Mouse (Mus musculus): ENCODE measurements around the gene Crhr2. TPM values are rescaled to one million over a fixed set of nuclear protein-coding genes. Genes with fewer than 3 reads are reported as not detected.
A peak's percentile ranks its signal among the peaks of the same experiment; 100 is the strongest.

Gene Crhr2
- polyA plus RNA-seq, 1 experiment from 2014 or later: 1.2 TPM

DNA sequence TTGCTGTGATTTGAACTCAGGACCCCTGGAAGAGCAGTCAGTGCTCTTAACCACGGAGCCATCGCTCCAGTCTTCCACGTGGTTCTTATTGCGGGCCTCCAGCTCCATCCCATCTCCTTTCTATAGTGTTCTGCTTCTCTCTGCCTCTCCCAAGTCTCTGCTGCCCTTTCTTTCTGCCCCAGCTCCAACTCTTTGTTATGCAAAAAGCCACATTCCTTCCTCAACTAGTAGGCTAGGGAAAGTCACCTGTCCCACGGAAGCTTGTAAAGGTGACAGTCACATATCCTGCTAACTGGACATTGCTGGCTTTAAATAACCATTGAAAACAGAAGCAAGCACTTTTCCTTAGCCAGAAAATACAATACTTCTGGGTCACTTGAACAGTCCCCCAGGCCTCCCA lies 37.0 kb upstream of the Crhr2 start:
- ATAC-seq (ENCODE audit: low read depth): no peak
- H3K9ac ChIP-seq (replicated peaks; ENCODE audit: low read depth, low read length): no peak overlapping the region
- peaks cover 36% of the 10 kb centered on the region for H3K27me3 ChIP-seq (ENCODE audit: control insufficient read depth, insufficient read depth, low read length)
- WGBS: 57% methylated on average over 5 of the region's 5 CpGs
- H3K4me1 ChIP-seq (ENCODE audit: control insufficient read depth, insufficient read depth, low read length): no peaks in the 10 kb centered on the region
- no peaks in the 10 kb centered on the region for H3K36me3 ChIP-seq (ENCODE audit: control insufficient read depth, insufficient read depth, low read length)
- H3K4me2 ChIP-seq (ENCODE audit: low read depth, low read length): no peak overlapping the region
- no peaks in the 10 kb centered on the region for H3K9me3 ChIP-seq (ENCODE audit: control insufficient read depth, low read length)
- H3K4me3 ChIP-seq (ENCODE audit: low read depth, low read length): no peak overlapping the region
- H3K27ac ChIP-seq (ENCODE audit: low read depth, low read length): no peak overlapping the region

- Histone ChIP-seq H3K36me3 (ENCODE audit: control insufficient read depth, insufficient read depth, low read length) (no peaks in the 10 kb centered on the region), H3K9me3 (ENCODE audit: control insufficient read depth, low read length) (no peaks in the 10 kb centered on the region), H3K4me1 (ENCODE audit: control insufficient read depth, insufficient read depth, low read length) (no peaks in the 10 kb centered on the region), H3K4me2 (ENCODE audit: low read depth, low read length) (no peak overlapping the region), H3K4me3 (ENCODE audit: low read depth, low read length) (no peak overlapping the region), H3K27me3 (ENCODE audit: control insufficient read depth, insufficient read depth, low read length) (peaks cover 41% of the 10 kb centered on the region), H3K9ac (replicated peaks; ENCODE audit: low read depth, low read length) (no peak overlapping the region), H3K27ac (ENCODE audit: low read depth, low read length) (no peak overlapping the region)
- 59% methylated on average over 7 of the region's 7 CpGs for WGBS
- peak; percentile 65; the same call in 1 of the 2 replicates for ATAC-seq (ENCODE audit: low read depth)
Observed at GRCm38 (mm10) chr6:55166777-55167463, 34.1 kb upstream of the Crhr2 start.

DNA sequence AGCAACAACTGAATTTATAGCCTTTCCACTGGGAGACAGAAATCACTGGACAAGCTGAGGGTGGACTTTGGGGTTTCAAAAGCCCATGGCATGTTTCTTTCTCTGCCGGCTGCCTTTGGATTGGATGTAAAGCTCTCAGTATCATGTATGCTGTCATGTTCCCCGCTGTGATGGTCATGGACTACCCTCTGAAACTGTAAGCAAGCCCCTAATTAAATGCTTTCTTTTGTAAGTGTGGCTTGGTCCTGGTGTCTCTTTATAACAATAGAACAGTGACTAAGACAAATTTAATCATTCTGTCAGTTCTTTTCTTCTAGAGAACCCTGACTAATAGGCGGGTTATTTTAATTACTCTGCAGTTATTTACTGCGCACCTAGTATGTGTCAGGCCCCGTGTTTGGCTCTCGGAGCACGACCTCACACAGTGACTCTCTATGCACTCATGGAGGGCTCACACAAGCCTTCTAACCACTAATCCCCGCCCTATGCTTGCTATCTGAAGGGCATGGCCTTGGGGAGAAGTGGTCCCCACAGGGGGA lies 30.3 kb upstream of the Crhr2 start:
- Histone ChIP-seq H3K27me3 (ENCODE audit: control insufficient read depth, insufficient read depth, low read length) (peaks cover 49% of the 10 kb centered on the region), H3K4me1 (ENCODE audit: control insufficient read depth, insufficient read depth, low read length) (no peaks in the 10 kb centered on the region), H3K9me3 (ENCODE audit: control insufficient read depth, low read length) (no peaks in the 10 kb centered on the region), H3K9ac (replicated peaks; ENCODE audit: low read depth, low read length) (no peak overlapping the region), H3K4me3 (ENCODE audit: low read depth, low read length) (no peak overlapping the region), H3K36me3 (ENCODE audit: control insufficient read depth, insufficient read depth, low read length) (no peaks in the 10 kb centered on the region), H3K4me2 (ENCODE audit: low read depth, low read length) (no peak overlapping the region), H3K27ac (ENCODE audit: low read depth, low read length) (no peak overlapping the region)
- 30% methylated on average over 8 of the region's 8 CpGs for WGBS
- no peak for ATAC-seq (ENCODE audit: low read depth)

DNA sequence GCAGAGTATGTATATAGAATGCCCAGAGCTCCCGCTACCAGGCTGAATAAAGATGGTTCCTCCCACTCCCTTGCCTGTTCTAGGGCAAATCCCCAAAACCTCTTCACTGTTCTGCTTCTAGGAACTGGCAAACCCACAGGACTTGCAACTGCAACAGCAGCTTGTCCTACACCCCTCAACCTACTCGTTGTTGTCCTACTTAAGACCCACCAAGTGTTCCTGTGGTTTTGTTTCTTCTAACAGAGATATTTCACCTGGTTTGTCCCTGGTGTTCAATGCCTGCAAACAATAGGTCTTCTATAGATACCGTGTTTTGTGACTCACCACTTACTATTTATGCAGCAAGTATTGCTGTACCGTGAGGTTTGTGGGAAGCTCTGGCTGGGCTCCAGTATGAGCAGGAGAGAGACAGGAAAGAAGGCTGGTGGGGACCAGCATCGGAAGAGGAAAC lies 28.5 kb upstream of the Crhr2 start:
- WGBS: 83% methylated on average over 5 of the region's 5 CpGs

DNA sequence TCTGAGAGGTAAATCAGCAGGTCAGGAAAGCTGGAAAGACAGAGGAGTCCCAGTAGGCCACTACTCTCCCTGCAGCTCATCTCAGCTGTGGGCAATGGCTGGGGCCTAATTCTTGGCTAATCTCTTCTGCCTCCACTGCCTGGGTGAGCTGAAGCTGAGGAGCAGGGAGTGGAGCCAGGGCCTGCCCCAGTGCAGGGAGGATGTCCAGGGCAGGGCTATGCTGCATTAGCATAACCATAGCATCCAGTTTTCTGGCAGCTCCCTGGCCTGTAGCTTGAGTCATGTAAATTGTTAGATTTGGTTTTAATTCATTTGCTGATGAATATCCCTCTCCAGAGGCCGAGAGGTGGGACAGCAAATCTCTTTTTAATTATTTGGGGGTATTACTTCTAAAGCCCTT lies 26.4 kb upstream of the Crhr2 start:
- Histone ChIP-seq H3K4me1 (ENCODE audit: control insufficient read depth, insufficient read depth, low read length) (no peaks in the 10 kb centered on the region), H3K27me3 (ENCODE audit: control insufficient read depth, insufficient read depth, low read length) (peaks cover 34% of the 10 kb centered on the region)

More for the DNA sequence above, 28.5 kb upstream of the Crhr2 start:
- Histone ChIP-seq H3K4me1 (ENCODE audit: control insufficient read depth, insufficient read depth, low read length) (no peaks in the 10 kb centered on the region), H3K27ac (ENCODE audit: low read depth, low read length) (no peak overlapping the region), H3K27me3 (ENCODE audit: control insufficient read depth, insufficient read depth, low read length) (peaks cover 40% of the 10 kb centered on the region), H3K9me3 (ENCODE audit: control insufficient read depth, low read length) (no peaks in the 10 kb centered on the region), H3K9ac (replicated peaks; ENCODE audit: low read depth, low read length) (no peak overlapping the region), H3K4me2 (ENCODE audit: low read depth, low read length) (no peak overlapping the region), H3K4me3 (ENCODE audit: low read depth, low read length) (no peak overlapping the region), H3K36me3 (ENCODE audit: control insufficient read depth, insufficient read depth, low read length) (no peaks in the 10 kb centered on the region)
- no peak for ATAC-seq (ENCODE audit: low read depth)

DNA sequence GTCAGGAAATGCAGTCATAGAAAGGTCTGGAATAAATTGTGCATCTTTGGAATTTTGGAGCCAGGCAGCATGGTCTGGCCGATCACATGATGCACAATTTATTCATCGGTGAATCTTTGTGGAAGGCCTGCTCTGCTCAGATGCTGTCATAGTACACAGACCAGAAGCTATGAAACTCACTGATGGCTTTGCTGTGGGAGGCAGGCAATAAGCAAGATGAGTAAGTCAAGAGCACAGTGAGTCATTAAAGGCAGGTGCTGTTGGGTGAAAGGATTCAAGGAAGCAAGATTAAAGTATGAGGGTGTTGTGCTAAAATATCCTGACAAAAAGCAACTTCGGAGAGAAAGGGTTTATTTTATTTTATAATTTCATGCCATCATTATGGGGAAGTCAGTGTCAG lies 19.4 kb upstream of the Crhr2 start:
- Histone ChIP-seq H3K27ac (ENCODE audit: low read depth, low read length) (no peak overlapping the region), H3K9me3 (ENCODE audit: control insufficient read depth, low read length) (no peaks in the 10 kb centered on the region), H3K9ac (replicated peaks; ENCODE audit: low read depth, low read length) (no peak overlapping the region), H3K36me3 (ENCODE audit: control insufficient read depth, insufficient read depth, low read length) (no peaks in the 10 kb centered on the region), H3K4me3 (ENCODE audit: low read depth, low read length) (no peak overlapping the region), H3K4me1 (ENCODE audit: control insufficient read depth, insufficient read depth, low read length) (no peaks in the 10 kb centered on the region), H3K4me2 (ENCODE audit: low read depth, low read length) (no peak overlapping the region), H3K27me3 (ENCODE audit: control insufficient read depth, insufficient read depth, low read length) (peaks cover 5% of the 10 kb centered on the region; the same call in 1 of the 2 replicates)
- WGBS: 97% methylated on average over 3 of the region's 3 CpGs
- no peak for ATAC-seq (ENCODE audit: low read depth)

More for the DNA sequence above, 26.4 kb upstream of the Crhr2 start:
- Histone ChIP-seq H3K4me3 (ENCODE audit: low read depth, low read length) (no peak overlapping the region), H3K36me3 (ENCODE audit: control insufficient read depth, insufficient read depth, low read length) (no peaks in the 10 kb centered on the region), H3K9me3 (ENCODE audit: control insufficient read depth, low read length) (no peaks in the 10 kb centered on the region), H3K4me2 (ENCODE audit: low read depth, low read length) (no peak overlapping the region), H3K9ac (replicated peaks; ENCODE audit: low read depth, low read length) (no peak overlapping the region), H3K27ac (ENCODE audit: low read depth, low read length) (no peak overlapping the region)
- no peak for ATAC-seq (ENCODE audit: low read depth)
- 47% methylated on average over 1 of the region's 1 CpGs for WGBS

DNA sequence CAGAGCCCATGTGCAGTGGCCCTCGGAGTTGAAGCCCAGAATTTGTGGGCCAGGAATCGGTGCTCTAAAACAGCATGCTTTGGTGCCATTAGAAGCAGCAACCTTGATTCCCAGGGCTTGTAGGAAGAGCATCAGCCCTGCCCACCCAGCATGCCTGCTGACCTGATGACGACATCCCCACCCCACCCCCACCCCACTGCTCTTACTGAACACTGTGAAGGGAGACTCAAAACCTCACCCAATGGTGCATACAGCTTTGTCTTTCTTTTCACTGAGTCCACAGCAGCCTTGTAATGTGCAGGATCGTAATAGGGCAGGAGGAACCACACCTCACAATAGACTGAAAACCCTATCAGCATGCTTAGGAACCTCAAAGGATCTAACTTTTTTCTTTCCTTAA lies 13.3 kb upstream of the Crhr2 start:
- no peak overlapping the region for H3K27ac ChIP-seq (ENCODE audit: low read depth, low read length)
- no peaks in the 10 kb centered on the region for H3K36me3 ChIP-seq (ENCODE audit: control insufficient read depth, insufficient read depth, low read length)
- no peaks in the 10 kb centered on the region for H3K4me1 ChIP-seq (ENCODE audit: control insufficient read depth, insufficient read depth, low read length)
- no peak overlapping the region for H3K4me3 ChIP-seq (ENCODE audit: low read depth, low read length)
- WGBS: 20% methylated on average over 4 of the region's 4 CpGs
- no peak for ATAC-seq (ENCODE audit: low read depth)
- H3K27me3 ChIP-seq (ENCODE audit: control insufficient read depth, insufficient read depth, low read length): no peaks in the 10 kb centered on the region
- H3K4me2 ChIP-seq (ENCODE audit: low read depth, low read length): no peak overlapping the region
- H3K9me3 ChIP-seq (ENCODE audit: control insufficient read depth, low read length): no peaks in the 10 kb centered on the region
- no peak overlapping the region for H3K9ac ChIP-seq (replicated peaks; ENCODE audit: low read depth, low read length)

GRCm38 (mm10) chr6:55145285-55145684 lies 12.5 kb upstream of the Crhr2 start:
- 75% methylated on average over 5 of the region's 5 CpGs for WGBS
- no peaks in the 10 kb centered on the region for H3K9me3 ChIP-seq (ENCODE audit: control insufficient read depth, low read length)
- no peaks in the 10 kb centered on the region for H3K27me3 ChIP-seq (ENCODE audit: control insufficient read depth, insufficient read depth, low read length)
- no peak overlapping the region for H3K4me2 ChIP-seq (ENCODE audit: low read depth, low read length)
- no peak overlapping the region for H3K4me3 ChIP-seq (ENCODE audit: low read depth, low read length)
- H3K9ac ChIP-seq (replicated peaks; ENCODE audit: low read depth, low read length): no peak overlapping the region
- ATAC-seq (ENCODE audit: low read depth): no peak
- H3K4me1 ChIP-seq (ENCODE audit: control insufficient read depth, insufficient read depth, low read length): no peaks in the 10 kb centered on the region
- no peaks in the 10 kb centered on the region for H3K36me3 ChIP-seq (ENCODE audit: control insufficient read depth, insufficient read depth, low read length)
- no peak overlapping the region for H3K27ac ChIP-seq (ENCODE audit: low read depth, low read length)

DNA sequence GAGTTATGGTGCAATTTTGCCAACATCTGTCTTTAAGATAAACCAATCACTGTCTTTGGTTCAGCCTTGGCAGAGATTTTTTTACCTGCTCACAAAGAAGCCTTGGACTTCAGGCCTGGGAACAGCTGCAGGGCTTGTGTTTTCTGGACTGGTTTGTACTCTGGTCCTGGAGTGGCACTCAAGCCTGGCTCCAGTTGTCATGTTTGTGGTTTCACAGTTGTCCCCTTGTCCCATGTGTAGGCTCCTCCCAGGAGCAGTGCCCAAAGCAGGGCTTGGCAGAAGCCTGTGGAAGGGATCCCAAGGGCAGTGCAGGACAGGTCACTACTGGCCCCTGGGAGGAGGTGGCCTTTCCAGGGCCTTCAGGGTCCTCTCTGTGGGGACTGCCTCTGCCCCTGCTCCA lies 5.5 kb upstream of the Crhr2 start:
- Histone ChIP-seq H3K9ac (replicated peaks; ENCODE audit: low read depth, low read length) (no peak overlapping the region), H3K4me2 (ENCODE audit: low read depth, low read length) (no peak overlapping the region), H3K27me3 (ENCODE audit: control insufficient read depth, insufficient read depth, low read length) (no peaks in the 10 kb centered on the region), H3K9me3 (ENCODE audit: control insufficient read depth, low read length) (no peaks in the 10 kb centered on the region), H3K36me3 (ENCODE audit: control insufficient read depth, insufficient read depth, low read length) (no peaks in the 10 kb centered on the region), H3K27ac (ENCODE audit: low read depth, low read length) (no peak overlapping the region), H3K4me3 (ENCODE audit: low read depth, low read length) (no peak overlapping the region), H3K4me1 (ENCODE audit: control insufficient read depth, insufficient read depth, low read length) (no peaks in the 10 kb centered on the region)
- ATAC-seq (ENCODE audit: low read depth): no peak
